Mouse (Mus musculus) liver, embryonic 14.5 days (tissue): ENCODE results near the gene Polr3e.

Experiments used
- CTCF ChIP-seq: IDR thresholded peaks from 2 replicates; pipeline ENCODE4 v1.5.1; 2016; ENCODE audit warnings: antibody characterized with exemption, low read depth, control low read depth
- EP300 ChIP-seq: IDR thresholded peaks from 2 replicates; pipeline ENCODE4 v1.6.1; 2016; ENCODE audit warnings: antibody characterized with exemption, low read depth

GRCm38 (mm10) chr7:120902931-120903330 lies 14.6 kb upstream of the Polr3e start:
- TF ChIP-seq EP300 (no peak), CTCF (no peak)
